Mouse (Mus musculus): ENCODE data around the gene Mrpl14.

Mrpl14 gene

GRCm38 (mm10) chr17:45742371-45743147 lies 56.4 kb downstream of the Mrpl14 start:
- in situ Hi-C loops (cut with MboI; ENCODE audit: unreplicated experiment in 2 of 2): loop anchor here in 1 of 2 experiments (25.0 kb wide), 3 partner anchors 545 to 1170 kb away; partner anchors contain the start of genes Dlk2, Prph2 and Tjap1

- in situ Hi-C loops (cut with MboI; ENCODE audit: unreplicated experiment in 2 of 2): loop anchor here in 1 of 2 experiments (25.0 kb wide), 3 partner anchors 542 to 1167 kb away; partner anchors contain the start of genes Dlk2, Prph2 and Tjap1
These were observed 59.5 kb downstream of the Mrpl14 start for GRCm38 (mm10) chr17:45745629-45746028.

- in situ Hi-C loops (cut with MboI; ENCODE audit: unreplicated experiment in 2 of 2): loop anchor here in 1 of 2 experiments (25.0 kb wide), 3 partner anchors 541 to 1166 kb away; partner anchors contain the start of genes Dlk2, Prph2 and Tjap1
These were observed 60.6 kb downstream of the Mrpl14 start for GRCm38 (mm10) chr17:45746755-45747154.

GRCm38 (mm10) chr17:45747293-45747692 lies 61.2 kb downstream of the Mrpl14 start:
- in situ Hi-C loops (cut with MboI; ENCODE audit: unreplicated experiment in 2 of 2): loop anchor here in 1 of 2 experiments (25.0 kb wide), 3 partner anchors 540 to 1165 kb away; partner anchors contain the start of genes Dlk2, Prph2 and Tjap1

Measured in v-Abl transformed pro-B cells (cell line).